Mouse (Mus musculus) embryonic facial prominence, embryonic 11.5 days (tissue): ENCODE measurements around the gene Otud4. TPM values are rescaled to one million over a fixed set of nuclear protein-coding genes. Genes with fewer than 3 reads are reported as not detected.
A peak's percentile ranks its signal among the peaks of the same experiment; 100 is the strongest.

Experiments used
- ATAC-seq: fragments of 200-750 bp; cut with Nextera tagmentation; replicated peaks from 2 replicates; pipeline ENCODE4 v1.8.0; 2017; ENCODE audit warnings: low read depth; ENCODE audit not compliant: insufficient number of reproducible peaks, low FRiP score, low TSS enrichment
- DNase-seq: peaks from one replicate; pipeline ENCODE4 v3.0.0-alpha.2; 2015; ENCODE audit warnings: low spot score
- H3K27ac ChIP-seq: fragments of 300-500 bp; sonication (generic); replicated peaks from 2 replicates; pipeline ENCODE4 v1.5.1; 2014; ENCODE audit warnings: mild to moderate bottlenecking, low read depth, low read length, control low read depth
- H3K27me3 ChIP-seq: fragments of 300-500 bp; sonication (generic); 2 replicates; pipeline ENCODE4 v1.6.1; 2014; ENCODE audit warnings: mild to moderate bottlenecking, low read length, moderate library complexity, mixed read lengths; ENCODE audit not compliant: control insufficient read depth, insufficient read depth
- H3K36me3 ChIP-seq: fragments of 300-500 bp; sonication (generic); replicated peaks from 2 replicates; pipeline ENCODE4 v1.6.1; 2014; ENCODE audit warnings: low read depth, mild to moderate bottlenecking, low read length, moderate library complexity, mixed read lengths; ENCODE audit not compliant: control insufficient read depth, insufficient read depth
- H3K4me1 ChIP-seq: fragments of 300-500 bp; sonication (generic); 2 replicates; pipeline ENCODE4 v1.6.1; 2014; ENCODE audit warnings: low read length, mixed read lengths; ENCODE audit not compliant: control insufficient read depth, insufficient read depth
- H3K4me2 ChIP-seq: fragments of 300-500 bp; sonication (generic); 2 replicates; pipeline ENCODE4 v1.6.1; 2014; ENCODE audit warnings: low read depth, mild to moderate bottlenecking, control low read depth, low read length, moderate library complexity
- H3K4me3 ChIP-seq: fragments of 300-500 bp; sonication (generic); 2 replicates; pipeline ENCODE4 v1.5.1; 2014; ENCODE audit warnings: low read depth, low read length, control low read depth
- H3K9ac ChIP-seq: fragments of 300-500 bp; sonication (generic); replicated peaks from 2 replicates; pipeline ENCODE4 v1.6.1; 2014; ENCODE audit warnings: mild to moderate bottlenecking, control low read depth, low read length
- H3K9me3 ChIP-seq: fragments of 300-500 bp; sonication (generic); replicated peaks from 2 replicates; pipeline ENCODE4 v1.6.1; 2016; ENCODE audit warnings: mild to moderate bottlenecking, low read length, inconsistent platforms, mixed read lengths; ENCODE audit not compliant: control insufficient read depth
- WGBS: fragments of 180-500 bp; shearing (Covaris S2); extraction: QIAGEN DNeasy Blood & Tissue Kit; methylation state at CpG from one replicate; pipeline ENCODE4 v1.1.7; 2014; 5-methylcytosine and 5-hydroxymethylcytosine counted together
- polyA plus RNA-seq: library from polyadenylated mRNA; unstranded; fragments of >200 nt; fragmentation: Nextera tagmentation; extraction: Ambion mirVana; gene quantifications from 2 replicates; pipeline ENCODE4 v1.2.1, GENCODE M21; 2014

Gene Otud4
- polyA plus RNA-seq, 1 experiment from 2014 or later, result 22.9 TPM

DNA sequence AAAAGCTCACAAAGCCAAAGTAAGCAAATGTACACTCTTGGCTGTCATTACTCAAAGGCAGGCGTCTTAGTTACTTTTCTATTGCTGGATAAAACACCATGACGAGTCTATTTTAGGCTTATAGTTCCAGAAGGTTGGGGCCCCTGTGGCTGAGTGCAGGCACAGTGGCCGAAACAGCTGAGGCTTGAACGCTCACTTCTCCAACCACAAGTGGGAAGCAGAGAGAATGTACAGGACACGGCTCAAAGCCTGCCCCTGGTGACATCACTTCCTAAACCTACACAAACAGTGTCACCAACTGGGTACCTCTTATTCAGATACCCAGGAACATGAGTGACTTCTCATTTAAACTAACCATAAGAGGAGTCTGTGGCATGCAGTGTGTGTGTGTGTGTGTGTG lies 26.5 kb upstream of the Otud4 start:
- no peaks in the 10 kb centered on the region for H3K27me3 ChIP-seq
- no peaks in the 10 kb centered on the region for H3K9me3 ChIP-seq
- H3K4me3 ChIP-seq, result no peak overlapping the region
- no peaks in the 10 kb centered on the region for H3K4me1 ChIP-seq
- no peak overlapping the region for H3K27ac ChIP-seq
- no peak overlapping the region for H3K9ac ChIP-seq
- WGBS, result 69% methylated on average over 5 of the region's 5 CpGs
- no peaks in the 10 kb centered on the region for H3K36me3 ChIP-seq
- DNase-seq (no peak), ATAC-seq (no peak)
- no peak overlapping the region for H3K4me2 ChIP-seq

DNA sequence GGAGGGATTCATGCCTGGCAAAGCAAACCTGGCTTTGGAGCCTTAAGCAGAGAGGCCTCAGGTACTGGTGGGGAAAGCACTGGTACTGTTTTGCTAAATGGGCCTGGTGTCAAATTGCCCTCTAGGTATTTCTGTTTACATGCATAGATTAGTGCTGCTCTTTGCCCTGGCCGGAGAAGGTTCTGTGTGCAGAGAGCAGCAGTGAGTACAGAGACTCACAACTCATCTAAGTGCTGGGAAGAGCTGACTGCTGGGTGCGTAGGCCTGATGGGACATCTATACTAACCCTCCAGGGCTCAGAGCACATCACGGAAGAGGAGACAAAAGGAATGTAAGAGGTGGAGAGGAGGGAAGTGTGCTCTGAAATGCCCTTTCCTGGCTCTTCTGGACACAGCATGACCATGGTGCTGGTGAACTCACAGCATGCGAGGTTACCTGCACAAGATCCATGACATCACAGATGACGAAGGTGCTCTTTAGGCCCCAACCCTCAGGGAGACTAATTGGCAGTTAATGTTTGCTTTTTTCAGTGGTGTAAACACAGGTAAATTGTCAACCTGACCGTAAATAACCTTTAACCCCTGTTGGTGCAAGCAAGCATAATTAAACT lies 23.6 kb upstream of the Otud4 start:
- ATAC-seq, result no peak
- Histone ChIP-seq H3K4me2 (no peak overlapping the region), H3K27ac (no peak overlapping the region)

GRCm38 (mm10) chr8:79618906-79619305 lies 20.5 kb upstream of the Otud4 start:
- ATAC-seq (no peak), DNase-seq (no peak)
- Histone ChIP-seq H3K27ac (no peak overlapping the region), H3K4me3 (no peak overlapping the region), H3K4me1 (no peaks in the 10 kb centered on the region), H3K9me3 (no peaks in the 10 kb centered on the region), H3K27me3 (no peaks in the 10 kb centered on the region), H3K4me2 (no peak overlapping the region), H3K36me3 (no peaks in the 10 kb centered on the region), H3K9ac (no peak overlapping the region)
- 65% methylated on average over 5 of the region's 5 CpGs for WGBS

More for the DNA sequence above, 23.6 kb upstream of the Otud4 start:
- Histone ChIP-seq H3K9me3 (no peaks in the 10 kb centered on the region), H3K4me1 (no peaks in the 10 kb centered on the region), H3K36me3 (no peaks in the 10 kb centered on the region), H3K9ac (no peak overlapping the region), H3K27me3 (no peaks in the 10 kb centered on the region), H3K4me3 (no peak overlapping the region)
- no peak for DNase-seq
- WGBS, result 60% methylated on average over 6 of the region's 6 CpGs

GRCm38 (mm10) chr8:79619353-79619752 lies 20.1 kb upstream of the Otud4 start:
- DNase-seq, result no peak
- WGBS, result 91% methylated on average over 2 of the region's 2 CpGs
- Histone ChIP-seq H3K4me3 (no peak overlapping the region), H3K4me1 (no peaks in the 10 kb centered on the region), H3K27me3 (no peaks in the 10 kb centered on the region), H3K9ac (no peak overlapping the region), H3K4me2 (no peak overlapping the region), H3K9me3 (no peaks in the 10 kb centered on the region), H3K27ac (no peak overlapping the region), H3K36me3 (no peaks in the 10 kb centered on the region)
- ATAC-seq, result no peak

DNA sequence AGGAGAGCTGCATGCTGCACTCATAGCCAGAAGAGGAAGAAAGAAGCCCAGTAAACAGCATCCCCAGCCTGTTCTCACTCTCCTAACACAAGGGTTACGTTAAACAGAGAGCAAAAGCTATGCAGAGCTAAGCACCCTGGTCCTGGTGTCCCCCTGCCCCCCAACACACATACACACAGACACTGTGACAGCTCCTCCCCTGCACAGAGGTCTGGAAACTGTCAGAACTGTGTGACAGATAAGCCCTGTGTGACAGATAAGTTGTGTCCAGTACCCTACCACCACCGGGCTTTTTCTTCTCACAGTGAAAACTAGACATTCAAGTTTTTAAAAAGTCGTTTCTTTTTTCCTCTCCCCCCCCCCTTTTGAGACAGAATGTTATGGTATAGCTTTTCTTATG lies 19.4 kb upstream of the Otud4 start:
- Histone ChIP-seq H3K4me2 (no peak overlapping the region), H3K4me1 (no peaks in the 10 kb centered on the region), H3K4me3 (no peak overlapping the region), H3K9ac (no peak overlapping the region), H3K9me3 (no peaks in the 10 kb centered on the region), H3K36me3 (no peaks in the 10 kb centered on the region), H3K27ac (no peak overlapping the region), H3K27me3 (no peaks in the 10 kb centered on the region)
- 52% methylated on average over 3 of the region's 3 CpGs for WGBS
- peak; percentile 12 for DNase-seq
- ATAC-seq, result no peak

DNA sequence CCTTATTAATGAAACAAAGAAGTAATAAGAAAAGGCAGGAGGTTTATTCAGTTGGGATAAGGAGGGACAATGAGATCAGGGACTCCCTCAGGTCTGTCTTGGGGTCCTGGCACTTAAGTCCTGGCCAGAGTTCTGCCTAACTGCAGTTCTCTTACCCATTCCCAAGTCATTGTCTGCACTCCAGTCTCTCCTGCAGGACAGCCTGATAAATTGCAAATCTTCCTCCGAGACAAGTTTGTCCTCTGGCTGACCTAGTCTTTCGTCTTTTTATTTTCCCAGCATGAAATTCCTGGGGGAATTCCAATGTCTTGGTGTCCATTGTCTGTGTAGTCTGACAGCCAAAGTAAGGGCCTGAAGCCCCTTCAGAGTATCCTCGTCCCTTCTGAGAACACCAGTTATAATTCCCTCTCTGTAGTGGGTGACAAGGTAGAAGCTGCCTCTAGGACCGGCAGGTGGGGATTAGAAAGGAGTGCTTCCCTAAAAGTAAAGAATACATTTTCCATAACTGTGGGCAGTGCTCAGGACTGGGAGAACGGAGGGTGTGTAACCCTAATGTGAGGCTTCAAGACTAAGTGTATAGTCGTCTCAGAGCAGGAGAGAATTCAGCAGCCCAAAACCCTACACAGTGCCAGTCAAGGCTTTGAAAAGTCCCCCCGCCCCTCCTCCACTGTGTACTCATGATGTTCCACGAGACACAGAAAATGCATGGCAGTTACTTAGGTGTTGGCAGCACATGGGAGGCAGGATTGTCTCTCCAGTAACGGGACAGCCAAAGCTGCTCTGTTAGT lies 18.7 kb upstream of the Otud4 start:
- WGBS, result 59% methylated on average over 9 of the region's 9 CpGs
- ATAC-seq, result no peak
- Histone ChIP-seq H3K27ac (no peak overlapping the region), H3K9ac (no peak overlapping the region), H3K4me3 (no peak overlapping the region), H3K4me2 (no peak overlapping the region), H3K27me3 (no peaks in the 10 kb centered on the region), H3K9me3 (no peaks in the 10 kb centered on the region), H3K36me3 (no peaks in the 10 kb centered on the region), H3K4me1 (no peaks in the 10 kb centered on the region)
- DNase-seq, result no peak

- Histone ChIP-seq H3K27ac (no peak overlapping the region), H3K9me3 (no peaks in the 10 kb centered on the region), H3K36me3 (no peaks in the 10 kb centered on the region), H3K4me1 (no peaks in the 10 kb centered on the region), H3K4me3 (no peak overlapping the region), H3K27me3 (no peaks in the 10 kb centered on the region), H3K4me2 (no peak overlapping the region), H3K9ac (no peak overlapping the region)
- WGBS, result 75% methylated on average over 11 of the region's 11 CpGs
- DNase-seq (no peak), ATAC-seq (no peak)
Measured at GRCm38 (mm10) chr8:79622346-79622745, 17.1 kb upstream of the Otud4 start.

DNA sequence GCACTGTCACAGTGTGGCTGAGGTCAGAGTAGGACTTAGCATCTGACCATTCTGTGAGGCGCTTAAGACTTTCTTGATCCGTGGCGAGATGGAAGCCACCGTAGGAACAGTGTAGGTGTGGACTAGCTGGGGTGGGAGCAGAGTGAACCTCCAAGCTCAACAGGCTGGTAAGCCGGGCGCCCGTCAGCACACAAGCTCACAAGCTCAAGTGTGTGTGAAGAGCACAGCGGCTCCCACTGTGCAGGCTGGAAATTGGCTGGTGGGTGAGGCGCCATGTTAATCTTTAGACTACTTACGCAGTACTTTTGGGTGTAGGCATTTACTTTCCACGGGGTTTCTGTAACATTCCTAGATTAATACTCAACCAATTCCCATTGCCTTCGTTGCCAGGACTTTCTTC lies 16.1 kb upstream of the Otud4 start:
- no peak overlapping the region for H3K4me2 ChIP-seq
- WGBS, result 91% methylated on average over 12 of the region's 12 CpGs
- ATAC-seq (no peak), DNase-seq (no peak)
- no peaks in the 10 kb centered on the region for H3K27me3 ChIP-seq
- H3K9me3 ChIP-seq, result no peaks in the 10 kb centered on the region
- H3K4me3 ChIP-seq, result no peak overlapping the region
- no peaks in the 10 kb centered on the region for H3K4me1 ChIP-seq
- no peak overlapping the region for H3K27ac ChIP-seq
- no peaks in the 10 kb centered on the region for H3K36me3 ChIP-seq
- no peak overlapping the region for H3K9ac ChIP-seq
